Mouse (Mus musculus) urinary bladder, postnatal 25 days (tissue): ENCODE results near the gene Olfr67.
"Not testable (repeated sequence)": the region's sequence is repeated elsewhere in the genome, so short reads cannot be mapped to it uniquely, and the experiment has no call there.

ENCODE experiments used
- DNase-seq: peaks from one replicate; pipeline ENCODE4 v3.0.0; 2022; ENCODE audit warnings: low spot score

The Olfr67 gene

GRCm38 (mm10) chr7:103767687-103768086 is 23.9 kb downstream of the Olfr67 start:
- DNase-seq = not testable (repeated sequence)

GRCm38 (mm10) chr7:103762212-103762611 is 29.4 kb downstream of the Olfr67 start:
- not testable (repeated sequence) for DNase-seq

- DNase-seq = no peak
Measured at GRCm38 (mm10) chr7:103757233-103757632, 34.4 kb downstream of the Olfr67 start, which contains the start of gene Olfr630. Gene Olfr630 (minus strand): TSS chr7:103757333.

GRCm38 (mm10) chr7:103744843-103745242 is 46.8 kb downstream of the Olfr67 start, which contains the start of gene Olfr629:
Gene Olfr629 (minus strand): TSS chr7:103744943.
- DNase-seq = no peak
